25 mouse cellular contexts compared by ENCODE assay signal in the genomic region with DNA sequence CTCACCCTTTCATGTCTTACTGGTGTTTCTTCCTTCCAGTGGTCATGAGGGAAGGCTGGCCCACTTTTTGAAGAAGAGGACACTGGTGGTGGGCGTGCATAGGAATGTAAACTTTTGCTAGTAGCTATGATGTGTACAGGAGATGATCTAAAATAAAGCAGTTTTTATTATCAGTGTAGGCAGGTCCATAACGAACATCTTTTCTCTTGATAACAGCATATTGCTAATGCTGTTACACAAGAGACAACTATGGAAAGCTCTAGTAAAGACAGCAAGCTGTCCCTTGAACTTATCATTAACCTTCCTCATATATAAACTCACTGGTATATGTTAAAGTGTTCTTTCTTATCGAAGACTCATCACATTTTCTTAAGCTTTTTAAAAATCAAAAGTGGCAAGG. TPM values are rescaled to one million over a fixed set of nuclear protein-coding genes. Genes with fewer than 3 reads are reported as not detected.
DNase-seq lines count a peak whose midpoint lies in the region; ATAC-seq and TF ChIP-seq lines count a peak whose summit lies in the region.
"Had no signal": no experiment of that assay in that cellular context is flagged by ENCODE, and none has a peak within 500 bp of the region (broad histone marks: within the 10 kb centered on the region; RNA-seq: fewer than 3 reads in every experiment).

No protein-coding gene starts in this region.

- H3K27ac ChIP-seq in liver, embryonic 14.5 days = no peak overlapping the region
- no peak overlapping the region for H3K27ac ChIP-seq in MEL (ENCODE audit: control insufficient read depth, low read depth, low read length)
- no peak overlapping the region for H3K27ac ChIP-seq in liver, embryonic 15.5 days (replicated peaks)
- no peak overlapping the region for H3K27ac ChIP-seq in heart, embryonic 10.5 days
- H3K27ac ChIP-seq: forebrain, embryonic 10.5 days; forebrain, embryonic 13.5 days; heart, adult 2 months; hindbrain, embryonic 10.5 days; hindbrain, embryonic 14.5 days; hindbrain, postnatal 0 days had no signal

- no peak for ATAC-seq in liver, embryonic 14.5 days (ENCODE audit: insufficient read depth)
- 0 out of 2 replicates have a peak, but pooled peaks have one; percentile 25 for ATAC-seq in liver, embryonic 15.5 days (ENCODE audit: insufficient read depth)
- peak; percentile 48; the same call in 1 of the 2 replicates for ATAC-seq in megakaryocyte progenitor cell, adult 5-6 weeks (replicated peaks; ENCODE audit: poor library complexity)
- no peak for ATAC-seq in megakaryocyte, adult 5-6 weeks (ENCODE audit: poor library complexity, severe bottlenecking)
- ATAC-seq: forebrain, embryonic 13.5 days; forebrain, embryonic 16.5 days; hindbrain, postnatal 0 days; Patski had no signal

- TF ChIP-seq POLR2A in MEL (IDR thresholded peaks at IDR 0.05; ENCODE audit: control insufficient read depth in 1 of 2, insufficient read depth in 1 of 2, low read depth in 1 of 2, low read length in 2 of 2, poor library complexity in 1 of 2) = no peak

- no peaks in the 10 kb centered on the region for H3K79me2 ChIP-seq in MEL (ENCODE audit: control insufficient read depth, insufficient read depth, low read length, poor library complexity)

- no peak overlapping the region for H3K9ac ChIP-seq in liver, embryonic 14.5 days (replicated peaks)
- H3K9ac ChIP-seq in MEL (ENCODE audit: control insufficient read depth, low read depth, low read length, poor library complexity, severe bottlenecking) = no peak overlapping the region
- no peak overlapping the region for H3K9ac ChIP-seq in liver, embryonic 15.5 days
- H3K9ac ChIP-seq: forebrain, embryonic 13.5 days; hindbrain, embryonic 14.5 days had no signal

- TF ChIP-seq CTCF in liver, embryonic 14.5 days (IDR thresholded peaks at IDR 0.05; ENCODE audit: low read depth) = no peak
- TF ChIP-seq CTCF in MEL (IDR thresholded peaks at IDR 0.05 in 2 of 3, conservative IDR thresholded peaks at IDR 0.05 in 1 of 3; ENCODE audit: control insufficient read depth in 1 of 3, insufficient read depth in 1 of 3, low read depth in 2 of 3, low read length in 3 of 3, poor library complexity in 1 of 3, severe bottlenecking in 1 of 3) = no peak

- TF ChIP-seq EP300 in liver, embryonic 14.5 days (IDR thresholded peaks at IDR 0.05; ENCODE audit: low read depth) = peak; percentile 64
- TF ChIP-seq EP300 in MEL (IDR thresholded peaks at IDR 0.05; ENCODE audit: low read depth in 1 of 2, low read length in 2 of 2) = peak in 1 of 2 experiments; percentile 63; a peak in 1 of 4 replicates

- no peak overlapping the region for H3K4me3 ChIP-seq in liver, embryonic 14.5 days (ENCODE audit: insufficient read depth in 1 of 2, low read depth in 2 of 2, low read length in 2 of 2)
- no peak overlapping the region for H3K4me3 ChIP-seq in MEL (ENCODE audit: control insufficient read depth in 1 of 2, insufficient read depth in 1 of 2, low read depth in 2 of 2, low read length in 2 of 2)
- no peak overlapping the region for H3K4me3 ChIP-seq in liver, embryonic 15.5 days (replicated peaks)
- H3K4me3 ChIP-seq in heart, embryonic 10.5 days = no peak overlapping the region
- H3K4me3 ChIP-seq: forebrain, embryonic 10.5 days; forebrain, embryonic 13.5 days; heart, adult 2 months; hindbrain, embryonic 10.5 days had no signal

- intact Hi-C loops in heart, postnatal 14 days (cut with DNase I) = no loop called here

- no peaks in the 10 kb centered on the region for H3K27me3 ChIP-seq in liver, embryonic 14.5 days (ENCODE audit: control insufficient read depth, insufficient read depth, low read length)
- H3K27me3 ChIP-seq in MEL (ENCODE audit: control insufficient read depth in 1 of 2, insufficient read depth in 2 of 2, low read length in 2 of 2) = no peaks in the 10 kb centered on the region
- no peaks in the 10 kb centered on the region for H3K27me3 ChIP-seq in liver, embryonic 15.5 days
- H3K27me3 ChIP-seq in heart, embryonic 10.5 days (ENCODE audit: insufficient read depth, poor library complexity, severe bottlenecking) = no peaks in the 10 kb centered on the region
- H3K27me3 ChIP-seq: forebrain, embryonic 13.5 days; Patski had no signal

- no peak for TF ChIP-seq RAD21 in MEL (IDR thresholded peaks at IDR 0.05; ENCODE audit: low read depth, low read length)

- no peaks in the 10 kb centered on the region for H3K9me3 ChIP-seq in liver, embryonic 14.5 days (ENCODE audit: control insufficient read depth, low read length)
- no peaks in the 10 kb centered on the region for H3K9me3 ChIP-seq in MEL (replicated peaks; ENCODE audit: insufficient read depth, low read length)
- no peaks in the 10 kb centered on the region for H3K9me3 ChIP-seq in liver, embryonic 15.5 days (replicated peaks)
- H3K9me3 ChIP-seq in heart, embryonic 10.5 days = no peaks in the 10 kb centered on the region
- H3K9me3 ChIP-seq: forebrain, embryonic 10.5 days; forebrain, embryonic 13.5 days; hindbrain, embryonic 10.5 days had no signal

- peaks cover 66% of the 10 kb centered on the region for H3K36me3 ChIP-seq in liver, embryonic 14.5 days (replicated peaks; ENCODE audit: control insufficient read depth, insufficient read depth, low read depth)
- H3K36me3 ChIP-seq in MEL (ENCODE audit: control insufficient read depth in 1 of 2, insufficient read depth in 2 of 2, low read length in 2 of 2) = peaks cover 13 to 18% of the 10 kb centered on the region in 2 experiments
- H3K36me3 ChIP-seq in liver, embryonic 15.5 days (replicated peaks) = peaks cover 80% of the 10 kb centered on the region
- H3K36me3 ChIP-seq in heart, embryonic 10.5 days = peaks cover 85% of the 10 kb centered on the region

- 38% methylated on average over 3 of the region's 3 CpGs for WGBS in liver, embryonic 14.5 days (ENCODE audit: insufficient replicate concordance)
- WGBS in liver, embryonic 15.5 days (ENCODE audit: insufficient replicate concordance) = 38% methylated on average over 3 of the region's 3 CpGs
- 90% methylated on average over 3 of the region's 3 CpGs for whole genome bisulfite sequencing in heart, embryonic 10.5 days

- DNase-seq in liver, embryonic 14.5 days (ENCODE audit: low read depth in 3 of 3, low spot score in 3 of 3) = no peak
- DNase-seq in liver (no peak), MEL (ENCODE audit: low read depth, low spot score) (peak; percentile 18)
- DNase-seq in heart, embryonic 10.5 days (ENCODE audit: low spot score) = no peak
- no peak for DNase-seq in heart, postnatal 14 days
- DNase-seq: adrenal gland, postnatal 10 days; adrenal gland, postnatal 36 days; cerebellum, adult 11-12 months; cerebellum, adult 8-10 months; cerebellum, postnatal 10 days; gastrocnemius, postnatal 10 days; gastrocnemius, postnatal 36 days; heart, adult 2 months; heart, postnatal 36 days had no signal

- no peak overlapping the region for H3K4me2 ChIP-seq in liver, embryonic 14.5 days (ENCODE audit: low read depth)
- no peak overlapping the region for H3K4me2 ChIP-seq in liver, embryonic 15.5 days
- H3K4me2 ChIP-seq: forebrain, embryonic 13.5 days; heart, embryonic 11.5 days; hindbrain, embryonic 14.5 days had no signal

- H3K4me1 ChIP-seq in liver, embryonic 14.5 days (replicated peaks; ENCODE audit: control insufficient read depth in 2 of 2, insufficient read depth in 2 of 2, low read length in 1 of 2) = peaks cover 0 to 2% of the 10 kb centered on the region in 2 experiments; a peak in 3 of 4 replicates
- peaks cover 3 to 5% of the 10 kb centered on the region in 2 experiments for H3K4me1 ChIP-seq in MEL (ENCODE audit: control insufficient read depth in 1 of 2, insufficient read depth in 2 of 2, low read length in 2 of 2)
- peaks cover 2% of the 10 kb centered on the region; the same call in 1 of the 2 replicates for H3K4me1 ChIP-seq in liver, embryonic 15.5 days (replicated peaks)
- H3K4me1 ChIP-seq in heart, embryonic 10.5 days = no peaks in the 10 kb centered on the region
- H3K4me1 ChIP-seq: forebrain, embryonic 13.5 days; hindbrain, embryonic 10.5 days had no signal

TF ChIP-seq in MEL, 35 proteins besides CTCF, POLR2A, EP300 and RAD21:
- TF ChIP-seq GATA1 (IDR thresholded peaks at IDR 0.05; ENCODE audit: low read depth, low read length) (peak; percentile 33; the same call in 1 of the 2 replicates), POLR2AphosphoS5 (IDR thresholded peaks at IDR 0.05; ENCODE audit: borderline replicate concordance, low read depth, low read length) (no peak), MYB (IDR thresholded peaks at IDR 0.05; ENCODE audit: low read depth, low read length) (no peak)

RNA-seq across cellular contexts. Expression of a gene that starts 12.7 kb away (rescaled TPM):
- polyA plus RNA-seq in liver, embryonic 14.5 days (2012; rRNA removed) = 19.2 and 27.0 TPM in 2 replicates
- polyA plus RNA-seq in liver, embryonic 14.5 days (2014; fragmentation: Nextera tagmentation; extraction: Ambion mirVana) = 32.8 and 36.3 TPM in 2 replicates
- total RNA-seq in MEL (2012; rRNA removed) = 4.3 and 7.2 TPM in 2 replicates
- 1 to 10 TPM in 1 of 2 experiments, not detected in 1; 8.8 TPM for polyA plus RNA-seq in MEL (2012; ENCODE audit: insufficient read depth in 1 of 2, insufficient read length in 2 of 2, low read depth in 1 of 2, low replicate concordance in 2 of 2, missing spikeins in 1 of 2)
- 44.7 and 46.7 TPM in 2 replicates for polyA plus RNA-seq in liver, embryonic 15.5 days (2015; fragmentation: Nextera tagmentation; extraction: Ambion mirVana)
- total RNA-seq in megakaryocyte progenitor cell, adult 5-6 weeks (2015) = 48.7 and 52.9 TPM in 2 replicates
- total RNA-seq in megakaryocyte progenitor cell, adult 5-6 weeks (2017) = 43.6 and 46.8 TPM in 2 replicates
- total RNA-seq in megakaryocyte, adult 5-6 weeks (2015) = 80.3 and 81.1 TPM in 2 replicates
- 63.7 and 63.9 TPM in 2 replicates for total RNA-seq in megakaryocyte, adult 5-6 weeks (2017)
- polyA plus RNA-seq in heart, embryonic 10.5 days (2016; fragmentation: Nextera tagmentation; extraction: Ambion mirVana) = 84.4 and 84.7 TPM in 2 replicates
- 10 to 100 TPM; 83.7 to 87.2 TPM for total RNA-seq in heart, postnatal 14 days (2021)

Comparison
In these comparisons a context has a peak if more than half of its experiments do, and no peak if none do; other contexts are left out.
1. ATAC-seq: peak in liver, embryonic 15.5 days (single experiment) and megakaryocyte progenitor cell, adult 5-6 weeks (single experiment); none in liver, embryonic 14.5 days (single experiment) and megakaryocyte, adult 5-6 weeks (single experiment).